Mouse (Mus musculus): ENCODE data around the gene Psapl1. TPM values are rescaled to one million over a fixed set of nuclear protein-coding genes. Genes with fewer than 3 reads are reported as not detected.
A peak's percentile ranks its signal among the peaks of the same experiment; 100 is the strongest.

Psapl1 gene
- 0.12 TPM in 1 of 2 replicates, not detected in the other for polyA plus RNA-seq (2015; fragmentation: Nextera tagmentation; extraction: Ambion mirVana)

GRCm38 (mm10) chr5:36203916-36204315, at the start of gene Psapl1:
Gene Psapl1, plus strand, starts transcription at chr5:36204021.
- H3K27me3 ChIP-seq (ENCODE audit: control insufficient read depth, insufficient read depth, low read length), result no peaks in the 10 kb centered on the region
- no peaks in the 10 kb centered on the region for H3K9me3 ChIP-seq (replicated peaks; ENCODE audit: control insufficient read depth, low read length)
- no peak within 1 kb of the TSS for H3K4me3 ChIP-seq (ENCODE audit: low read length)
- no peaks in the 10 kb centered on the region for H3K36me3 ChIP-seq (ENCODE audit: control insufficient read depth, insufficient read depth)
- peak; percentile 49; the same call in 1 of the 2 replicates for ATAC-seq (replicated peaks; ENCODE audit: extremely low read depth, insufficient read depth, low FRiP score)
- peaks cover 3% of the 10 kb centered on the region for H3K4me1 ChIP-seq (ENCODE audit: control insufficient read depth, insufficient read depth, low read length)
- H3K4me2 ChIP-seq (ENCODE audit: low read depth, low read length), result no peak within 1 kb of the TSS
- no peak within 1 kb of the TSS for H3K27ac ChIP-seq (ENCODE audit: low read length)
- H3K9ac ChIP-seq (ENCODE audit: low read length), result no peak within 1 kb of the TSS
- 83% methylated on average over 10 of the region's 10 CpGs for WGBS

DNA sequence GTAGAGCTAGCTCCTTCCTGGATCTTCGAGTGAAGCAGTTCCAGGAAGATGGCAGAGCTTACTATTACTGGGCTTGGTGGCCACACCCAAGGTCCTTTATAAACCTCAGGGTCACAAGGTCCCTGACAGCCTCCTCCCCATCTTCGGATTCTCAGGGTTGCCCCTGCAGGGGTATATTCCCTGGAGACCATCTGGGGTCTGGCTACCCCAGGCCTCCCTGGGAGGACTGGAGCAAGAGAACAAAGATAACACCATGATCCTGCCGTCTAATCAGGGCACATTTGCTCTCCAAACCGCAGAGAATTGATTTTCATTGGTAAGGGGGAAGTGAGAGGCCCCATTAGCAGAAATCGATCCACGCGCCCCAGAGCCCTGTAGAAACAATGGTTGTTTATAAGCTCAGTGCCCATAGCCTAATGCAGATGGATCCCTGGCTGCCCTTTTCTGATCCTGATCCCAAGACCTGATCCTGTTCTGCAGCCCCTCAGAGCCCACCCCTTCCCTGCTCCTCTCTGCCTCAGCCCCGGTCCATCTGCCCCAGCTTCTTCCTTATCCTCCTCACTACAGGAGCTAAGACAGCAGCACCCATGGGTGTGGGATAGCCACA, 48.8 kb upstream of the Psapl1 start:
- H3K9ac ChIP-seq (ENCODE audit: low read length), result no peak overlapping the region
- no peaks in the 10 kb centered on the region for H3K27me3 ChIP-seq (ENCODE audit: control insufficient read depth, insufficient read depth, low read length)
- WGBS, result 64% methylated on average over 8 of the region's 8 CpGs
- H3K4me3 ChIP-seq (ENCODE audit: low read length), result no peak overlapping the region
- H3K9me3 ChIP-seq (replicated peaks; ENCODE audit: control insufficient read depth, low read length), result no peaks in the 10 kb centered on the region
- ATAC-seq (replicated peaks; ENCODE audit: extremely low read depth, insufficient read depth, low FRiP score), result no peak
- 0 out of 2 replicates have a peak, but pooled peaks cover 4% of the 10 kb centered on the region for H3K4me1 ChIP-seq (ENCODE audit: control insufficient read depth, insufficient read depth, low read length)
- no peak overlapping the region for H3K27ac ChIP-seq (ENCODE audit: low read length)
- H3K4me2 ChIP-seq (ENCODE audit: low read depth, low read length), result no peak overlapping the region
- H3K36me3 ChIP-seq (ENCODE audit: control insufficient read depth, insufficient read depth), result no peaks in the 10 kb centered on the region

- no peak overlapping the region for H3K9ac ChIP-seq (ENCODE audit: low read length)
- H3K4me2 ChIP-seq (ENCODE audit: low read depth, low read length), result no peak overlapping the region
- peaks cover 15% of the 10 kb centered on the region for H3K4me1 ChIP-seq (ENCODE audit: control insufficient read depth, insufficient read depth, low read length)
- 82% methylated on average over 21 of the region's 21 CpGs for WGBS
- H3K36me3 ChIP-seq (ENCODE audit: control insufficient read depth, insufficient read depth), result no peaks in the 10 kb centered on the region
- H3K27ac ChIP-seq (ENCODE audit: low read length), result no peak overlapping the region
- H3K4me3 ChIP-seq (ENCODE audit: low read length), result no peak overlapping the region
- H3K9me3 ChIP-seq (replicated peaks; ENCODE audit: control insufficient read depth, low read length), result no peaks in the 10 kb centered on the region
- ATAC-seq (replicated peaks; ENCODE audit: extremely low read depth, insufficient read depth, low FRiP score), result no peak
- no peaks in the 10 kb centered on the region for H3K27me3 ChIP-seq (ENCODE audit: control insufficient read depth, insufficient read depth, low read length)
These were observed 38.2 kb upstream of the Psapl1 start for GRCm38 (mm10) chr5:36165424-36166302.

DNA sequence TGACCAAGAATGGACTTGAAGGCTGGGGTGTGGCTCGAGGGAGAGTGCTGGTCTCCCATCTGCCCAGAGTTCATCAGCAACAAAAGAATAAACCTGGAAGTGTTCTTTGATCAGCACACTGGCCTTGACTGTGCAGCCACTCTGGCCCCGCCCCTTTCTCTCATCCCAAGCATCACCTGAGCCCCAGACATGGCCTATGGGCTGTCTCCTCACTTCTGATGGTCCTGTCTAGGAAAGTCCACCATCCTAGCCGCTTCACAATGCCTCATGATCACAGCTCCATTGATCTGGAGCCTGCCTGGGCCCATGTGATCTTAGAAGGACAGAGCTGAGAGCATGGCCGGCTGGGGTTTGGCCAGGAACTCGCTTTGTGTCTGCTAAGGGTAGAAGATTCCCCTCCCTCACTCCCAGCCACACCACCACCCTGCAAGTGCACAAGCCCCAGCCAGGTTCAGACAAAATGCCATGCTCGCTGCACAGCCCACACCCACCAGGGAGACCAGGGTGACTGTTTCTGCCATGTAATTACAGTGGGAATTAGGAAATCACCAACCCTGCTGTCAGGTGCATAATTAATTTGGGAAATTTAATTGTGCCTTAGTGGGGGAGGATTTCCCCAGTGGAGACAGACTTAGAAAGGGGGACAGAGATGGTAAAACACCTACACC, 37.3 kb upstream of the Psapl1 start:
- no peak for ATAC-seq (replicated peaks; ENCODE audit: extremely low read depth, insufficient read depth, low FRiP score)
- no peak overlapping the region for H3K4me3 ChIP-seq (ENCODE audit: low read length)
- no peak overlapping the region for H3K27ac ChIP-seq (ENCODE audit: low read length)
- H3K36me3 ChIP-seq (ENCODE audit: control insufficient read depth, insufficient read depth), result no peaks in the 10 kb centered on the region
- 81% methylated on average over 6 of the region's 6 CpGs for WGBS
- H3K9ac ChIP-seq (ENCODE audit: low read length), result no peak overlapping the region
- H3K4me1 ChIP-seq (ENCODE audit: control insufficient read depth, insufficient read depth, low read length), result peaks cover 15% of the 10 kb centered on the region
- no peaks in the 10 kb centered on the region for H3K27me3 ChIP-seq (ENCODE audit: control insufficient read depth, insufficient read depth, low read length)
- H3K4me2 ChIP-seq (ENCODE audit: low read depth, low read length), result no peak overlapping the region
- no peaks in the 10 kb centered on the region for H3K9me3 ChIP-seq (replicated peaks; ENCODE audit: control insufficient read depth, low read length)

DNA sequence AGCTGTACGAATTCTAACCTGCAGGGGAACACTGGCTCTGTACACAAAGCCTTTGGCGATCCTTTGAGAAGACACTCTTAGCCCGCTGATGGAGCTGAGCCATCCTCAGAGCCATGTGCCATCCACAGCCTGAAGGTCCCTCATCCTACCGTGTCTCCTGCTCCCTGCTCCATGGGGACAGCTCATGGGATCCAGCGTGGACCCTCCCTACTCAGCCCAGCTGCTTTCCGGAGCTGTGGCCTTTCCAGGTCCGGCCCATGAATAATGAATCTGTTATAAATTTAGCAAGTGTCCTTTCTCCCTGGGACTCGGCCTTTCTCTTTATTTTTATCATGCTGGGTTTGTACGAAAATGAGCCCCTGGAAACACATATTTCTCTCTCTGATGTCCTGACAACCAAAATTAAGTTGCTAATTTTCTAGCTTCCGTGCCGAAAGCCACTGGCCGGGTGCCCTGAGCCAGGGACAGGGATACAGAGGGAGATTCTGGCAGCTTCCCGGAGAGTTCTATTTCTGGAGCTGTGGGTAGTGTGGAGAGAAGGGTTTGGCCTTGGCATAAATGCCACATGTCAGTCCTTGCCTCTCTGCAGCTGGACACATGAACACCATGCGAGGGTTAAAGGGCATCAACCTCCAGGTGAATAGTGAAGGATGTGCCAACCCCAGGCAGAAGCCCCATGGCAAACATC, 34.7 kb upstream of the Psapl1 start:
- ATAC-seq (replicated peaks; ENCODE audit: extremely low read depth, insufficient read depth, low FRiP score), result peak; percentile 78
- Histone ChIP-seq H3K27ac (ENCODE audit: low read length) (peak overlapping the region; percentile 34), H3K4me2 (ENCODE audit: low read depth, low read length) (peak overlapping the region; percentile 36), H3K9ac (ENCODE audit: low read length) (peak overlapping the region; percentile 6), H3K9me3 (replicated peaks; ENCODE audit: control insufficient read depth, low read length) (no peaks in the 10 kb centered on the region), H3K36me3 (ENCODE audit: control insufficient read depth, insufficient read depth) (no peaks in the 10 kb centered on the region), H3K4me1 (ENCODE audit: control insufficient read depth, insufficient read depth, low read length) (peaks cover 15% of the 10 kb centered on the region), H3K27me3 (ENCODE audit: control insufficient read depth, insufficient read depth, low read length) (no peaks in the 10 kb centered on the region), H3K4me3 (ENCODE audit: low read length) (no peak overlapping the region)
- 51% methylated on average over 14 of the region's 14 CpGs for WGBS

DNA sequence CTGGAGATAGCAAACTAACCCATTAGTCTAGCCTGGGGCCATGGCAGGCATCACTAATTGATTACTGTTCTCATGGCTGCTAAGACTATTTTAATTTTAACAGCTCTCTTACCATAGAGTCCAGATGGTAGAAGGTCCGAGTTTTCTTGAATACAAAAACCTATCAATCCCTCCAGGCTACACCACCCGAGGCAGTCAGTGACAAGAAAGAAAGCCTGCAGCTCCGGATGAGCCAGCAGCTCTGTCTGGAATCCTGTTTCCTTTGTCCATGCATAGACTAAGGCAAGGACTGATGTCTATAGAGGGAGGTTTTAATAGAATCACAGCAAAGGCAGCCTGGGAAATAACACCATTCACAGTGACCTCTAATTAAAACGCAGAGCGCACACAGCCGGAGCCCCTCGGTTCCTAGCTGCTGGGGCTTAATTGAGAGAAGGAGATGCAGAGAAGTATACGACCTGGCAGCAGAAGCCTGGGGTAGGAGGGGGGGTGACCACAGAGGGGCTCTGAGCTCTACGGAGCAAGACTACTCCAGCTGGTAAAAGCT, 29.2 kb upstream of the Psapl1 start:
- ATAC-seq (replicated peaks; ENCODE audit: extremely low read depth, insufficient read depth, low FRiP score), result no peak
- Histone ChIP-seq H3K27me3 (ENCODE audit: control insufficient read depth, insufficient read depth, low read length) (no peaks in the 10 kb centered on the region), H3K9me3 (replicated peaks; ENCODE audit: control insufficient read depth, low read length) (no peaks in the 10 kb centered on the region), H3K4me1 (ENCODE audit: control insufficient read depth, insufficient read depth, low read length) (peaks cover 8% of the 10 kb centered on the region), H3K36me3 (ENCODE audit: control insufficient read depth, insufficient read depth) (no peaks in the 10 kb centered on the region), H3K9ac (ENCODE audit: low read length) (no peak overlapping the region), H3K4me2 (ENCODE audit: low read depth, low read length) (no peak overlapping the region), H3K4me3 (ENCODE audit: low read length) (no peak overlapping the region), H3K27ac (ENCODE audit: low read length) (no peak overlapping the region)
- WGBS, result 70% methylated on average over 9 of the region's 9 CpGs

DNA sequence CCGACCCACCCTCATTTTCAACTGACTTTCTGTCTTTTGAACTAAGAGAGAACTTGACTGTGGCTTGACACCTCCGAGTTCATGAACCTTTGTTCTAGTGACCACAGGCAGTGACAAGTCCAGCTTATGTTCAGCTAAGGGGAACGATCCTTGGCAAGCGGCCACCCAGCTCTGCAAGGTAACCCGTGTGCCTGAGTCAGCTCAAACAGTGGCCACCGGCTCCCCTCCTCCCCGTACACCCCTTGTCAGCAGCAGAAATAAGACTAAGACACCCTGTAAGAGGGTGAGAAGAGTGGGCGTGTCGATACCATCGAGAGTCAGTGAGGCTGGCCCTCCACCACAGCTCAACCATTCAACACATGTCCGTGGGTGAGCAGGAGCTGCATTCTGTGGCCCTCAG, 27.4 kb upstream of the Psapl1 start:
- 45% methylated on average over 11 of the region's 11 CpGs for WGBS
- no peak overlapping the region for H3K4me3 ChIP-seq (ENCODE audit: low read length)
- ATAC-seq (replicated peaks; ENCODE audit: extremely low read depth, insufficient read depth, low FRiP score), result peak; percentile 69; the same call in 1 of the 2 replicates

GRCm38 (mm10) chr5:36176873-36177272, 26.9 kb upstream of the Psapl1 start:
- no peak overlapping the region for H3K4me3 ChIP-seq (ENCODE audit: low read length)
- peaks cover 5% of the 10 kb centered on the region for H3K4me1 ChIP-seq (ENCODE audit: control insufficient read depth, insufficient read depth, low read length)
- no peaks in the 10 kb centered on the region for H3K36me3 ChIP-seq (ENCODE audit: control insufficient read depth, insufficient read depth)
- H3K9me3 ChIP-seq (replicated peaks; ENCODE audit: control insufficient read depth, low read length), result no peaks in the 10 kb centered on the region
- no peak for ATAC-seq (replicated peaks; ENCODE audit: extremely low read depth, insufficient read depth, low FRiP score)
- no peaks in the 10 kb centered on the region for H3K27me3 ChIP-seq (ENCODE audit: control insufficient read depth, insufficient read depth, low read length)
- H3K27ac ChIP-seq (ENCODE audit: low read length), result no peak overlapping the region
- H3K4me2 ChIP-seq (ENCODE audit: low read depth, low read length), result no peak overlapping the region
- H3K9ac ChIP-seq (ENCODE audit: low read length), result no peak overlapping the region
- 82% methylated on average over 4 of the region's 4 CpGs for WGBS

More for the DNA sequence above, 27.4 kb upstream of the Psapl1 start:
- H3K4me1 ChIP-seq (ENCODE audit: control insufficient read depth, insufficient read depth, low read length), result peaks cover 5% of the 10 kb centered on the region
- no peak overlapping the region for H3K27ac ChIP-seq (ENCODE audit: low read length)
- H3K9ac ChIP-seq (ENCODE audit: low read length), result no peak overlapping the region
- H3K9me3 ChIP-seq (replicated peaks; ENCODE audit: control insufficient read depth, low read length), result no peaks in the 10 kb centered on the region
- H3K4me2 ChIP-seq (ENCODE audit: low read depth, low read length), result no peak overlapping the region
- no peaks in the 10 kb centered on the region for H3K36me3 ChIP-seq (ENCODE audit: control insufficient read depth, insufficient read depth)
- H3K27me3 ChIP-seq (ENCODE audit: control insufficient read depth, insufficient read depth, low read length), result no peaks in the 10 kb centered on the region
